Mouse (Mus musculus) ovary, postnatal 36 days (tissue): ENCODE results near the gene Olfr825.
"Not testable (repeated sequence)": the region's sequence is repeated elsewhere in the genome, so short reads cannot be mapped to it uniquely, and the experiment has no call there.

Source experiments
- DNase-seq: peaks from one replicate; pipeline ENCODE4 v3.0.0; 2022; ENCODE audit warnings: low spot score, mixed read lengths

Olfr825 gene

GRCm38 (mm10) chr10:130166666-130167065 is at the start of gene Olfr825:
Gene Olfr825 (minus strand): TSS chr10:130166766.
- DNase-seq = no peak

DNA sequence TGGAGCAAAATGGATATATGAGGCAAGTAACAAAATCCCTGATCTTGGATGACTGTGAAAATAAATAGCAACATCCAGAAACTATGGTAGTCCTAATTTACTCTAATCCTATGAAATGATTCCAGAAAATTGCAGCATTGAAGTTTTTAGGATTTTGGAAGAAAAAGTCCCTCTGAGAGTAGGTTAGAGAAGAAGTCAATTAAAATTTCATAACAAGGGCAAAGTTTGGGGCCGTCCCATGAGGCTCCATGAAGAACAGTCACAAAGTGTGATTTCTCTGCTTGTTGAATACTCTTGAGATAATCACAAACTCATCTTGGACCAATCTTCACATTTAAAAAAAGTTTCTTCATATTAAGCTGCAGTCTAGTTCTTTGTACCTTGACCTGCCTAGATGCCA is 47.7 kb upstream of the Olfr825 start, which contains the start of gene Olfr827:
TSS of gene Olfr827 (minus strand) at position 101 of the 400 bp plus-strand sequence.
- DNase-seq = no peak

DNA sequence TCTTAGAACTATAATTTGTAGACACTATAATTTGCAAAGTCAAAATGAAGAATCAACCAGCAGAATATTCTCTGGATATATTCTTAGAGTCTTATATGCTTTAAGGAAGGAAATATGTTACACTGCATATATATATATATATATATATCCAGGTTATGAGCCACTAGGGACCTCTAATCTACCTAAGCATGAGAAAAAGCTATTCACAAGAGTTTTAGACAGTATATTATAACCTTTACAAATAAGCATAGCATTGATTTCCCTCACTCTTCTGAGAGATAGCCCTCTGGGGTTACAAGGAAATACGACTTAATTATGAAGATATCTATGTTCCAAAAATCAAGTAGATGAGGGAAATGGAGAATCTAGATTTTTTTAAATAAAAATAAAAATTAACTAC is 17.5 kb upstream of the Olfr825 start, which contains the start of gene Olfr826:
TSS of gene Olfr826 (minus strand) at position 101 of the 400 bp plus-strand sequence.
- DNase-seq = no peak

GRCm38 (mm10) chr10:130165196-130165595 is 1.4 kb downstream of the Olfr825 start:
- no peak for DNase-seq

DNA sequence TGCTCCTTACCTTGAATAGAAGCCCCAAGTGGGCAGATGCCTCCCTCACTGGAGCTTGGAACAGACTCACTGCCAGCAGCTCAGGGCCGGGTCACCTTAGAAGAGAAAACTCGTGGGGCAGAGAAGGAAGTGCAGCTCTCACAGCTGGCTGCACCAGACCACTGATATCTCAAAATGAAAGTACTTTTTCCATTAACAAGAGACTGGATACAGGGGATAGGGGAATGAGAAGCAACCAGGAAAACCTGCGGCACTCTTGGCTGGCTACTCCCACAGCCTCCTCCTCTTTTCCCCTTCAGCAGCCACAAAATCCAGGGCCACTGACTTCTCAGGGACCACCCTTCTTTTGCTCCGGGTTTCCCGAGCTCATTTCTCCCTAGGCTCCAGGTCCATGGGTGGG is 22.4 kb downstream of the Olfr825 start:
- DNase-seq = no peak

DNA sequence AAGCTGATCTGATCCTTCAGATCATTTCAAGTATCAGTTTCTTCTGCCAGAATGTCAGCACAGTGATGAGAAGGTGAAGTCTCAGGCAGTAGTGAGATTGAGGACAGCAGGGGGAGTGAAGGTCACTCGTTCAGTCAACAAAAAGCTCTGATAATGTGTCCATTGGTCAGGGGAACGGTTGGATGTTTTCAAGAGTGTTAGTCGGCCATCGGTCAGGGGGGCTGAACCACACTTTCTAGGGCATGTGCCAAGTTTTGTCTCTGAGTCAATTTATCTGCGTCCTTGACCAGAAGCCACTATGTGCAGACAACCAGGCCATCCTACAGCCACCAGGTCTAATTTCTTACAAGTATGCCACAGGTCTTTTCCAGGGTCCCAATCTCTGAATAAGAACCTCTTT is 24.1 kb downstream of the Olfr825 start:
- peak; percentile 23 for DNase-seq

- DNase-seq = no peak
Observed at GRCm38 (mm10) chr10:130134811-130135210, 31.8 kb downstream of the Olfr825 start.

- not testable (repeated sequence) for DNase-seq
Observed at GRCm38 (mm10) chr10:130129900-130130299, 36.7 kb downstream of the Olfr825 start, which contains the start of gene Olfr824. Gene Olfr824 (minus strand): TSS chr10:130130000.

- DNase-seq = not testable (repeated sequence)
Observed at GRCm38 (mm10) chr10:130116045-130116444, 50.5 kb downstream of the Olfr825 start.

GRCm38 (mm10) chr10:130115283-130115682 is 51.3 kb downstream of the Olfr825 start, which contains the start of gene Olfr823:
Gene Olfr823 (minus strand): TSS chr10:130115383.
- not testable (repeated sequence) for DNase-seq
